Mouse (Mus musculus) embryonic facial prominence, embryonic 15.5 days (tissue): ENCODE data around the gene Myog. TPM values are rescaled to one million over a fixed set of nuclear protein-coding genes. Genes with fewer than 3 reads are reported as not detected.

ENCODE experiments used
- ATAC-seq: fragments of 200-750 bp; cut with Nextera tagmentation; 2 replicates; pipeline ENCODE4 v1.8.0; 2017; ENCODE audit warnings: low read depth, moderate TSS enrichment; ENCODE audit not compliant: insufficient number of reproducible peaks, low FRiP score, low TSS enrichment
- H3K27ac ChIP-seq: fragments of 300-500 bp; sonication (generic); replicated peaks from 2 replicates; pipeline ENCODE4 v1.5.1; 2015; ENCODE audit warnings: mild to moderate bottlenecking, inconsistent platforms
- H3K27me3 ChIP-seq: fragments of 300-500 bp; sonication (generic); 2 replicates; pipeline ENCODE4 v1.6.1; 2015; ENCODE audit warnings: inconsistent platforms
- H3K36me3 ChIP-seq: fragments of 300-500 bp; sonication (generic); 2 replicates; pipeline ENCODE4 v1.6.1; 2015; ENCODE audit warnings: mild to moderate bottlenecking, inconsistent platforms
- H3K4me1 ChIP-seq: fragments of 300-500 bp; sonication (generic); 2 replicates; pipeline ENCODE4 v1.6.1; 2015; ENCODE audit warnings: inconsistent platforms
- H3K4me2 ChIP-seq: fragments of 300-500 bp; sonication (generic); replicated peaks from 2 replicates; pipeline ENCODE4 v1.6.1; 2015; ENCODE audit warnings: mild to moderate bottlenecking, inconsistent platforms
- H3K4me3 ChIP-seq: fragments of 300-500 bp; sonication (generic); replicated peaks from 2 replicates; pipeline ENCODE4 v1.5.1; 2015; ENCODE audit warnings: mild to moderate bottlenecking, inconsistent platforms
- H3K9ac ChIP-seq: fragments of 300-500 bp; sonication (generic); 2 replicates; pipeline ENCODE4 v1.6.1; 2015; ENCODE audit warnings: inconsistent platforms
- H3K9me3 ChIP-seq: fragments of 300-500 bp; sonication (generic); replicated peaks from 2 replicates; pipeline ENCODE4 v1.6.1; 2016; ENCODE audit warnings: inconsistent platforms
- WGBS: fragments of 180-500 bp; shearing (Covaris S2); methylation state at CpG from one replicate; pipeline ENCODE4 v1.1.7; 2015; 5-methylcytosine and 5-hydroxymethylcytosine counted together
- polyA plus RNA-seq: library from polyadenylated mRNA; unstranded; fragments of >200 nt; fragmentation: Nextera tagmentation; extraction: Ambion mirVana; gene quantifications from 2 replicates; pipeline ENCODE4 v1.2.1, GENCODE M21; 2015

Gene Myog
- polyA plus RNA-seq, 1 experiment from 2014 or later: 186 TPM

- no peak overlapping the region for H3K4me3 ChIP-seq
- no peak overlapping the region for H3K27ac ChIP-seq
- H3K27me3 ChIP-seq: no peaks in the 10 kb centered on the region
- no peak overlapping the region for H3K9ac ChIP-seq
- WGBS: 62% methylated on average over 3 of the region's 3 CpGs
- peaks cover 21% of the 10 kb centered on the region for H3K4me1 ChIP-seq
- no peak for ATAC-seq
- no peaks in the 10 kb centered on the region for H3K9me3 ChIP-seq
- no peaks in the 10 kb centered on the region for H3K36me3 ChIP-seq
- H3K4me2 ChIP-seq: no peak overlapping the region
These were observed 1.6 kb upstream of the Myog start for GRCm38 (mm10) chr1:134288239-134288638.

- Histone ChIP-seq H3K4me1 (peaks cover 21% of the 10 kb centered on the region), H3K9me3 (no peaks in the 10 kb centered on the region), H3K27ac (peak overlapping the region; percentile 28; the same call in 1 of the 2 replicates), H3K4me3 (peak overlapping the region; percentile 18), H3K9ac (no peak overlapping the region), H3K4me2 (no peak overlapping the region), H3K27me3 (no peaks in the 10 kb centered on the region), H3K36me3 (no peaks in the 10 kb centered on the region)
- WGBS: 88% methylated on average over 13 of the region's 13 CpGs
- ATAC-seq: no peak; the same call in 1 of the 2 replicates
These were observed 511 bp downstream of the Myog start for GRCm38 (mm10) chr1:134290300-134290699.

GRCm38 (mm10) chr1:134290909-134291308, 1.1 kb downstream of the Myog start:
- Histone ChIP-seq H3K9me3 (no peaks in the 10 kb centered on the region), H3K9ac (no peak overlapping the region), H3K4me2 (no peak overlapping the region), H3K4me1 (peaks cover 21% of the 10 kb centered on the region), H3K36me3 (no peaks in the 10 kb centered on the region), H3K27me3 (no peaks in the 10 kb centered on the region), H3K27ac (no peak overlapping the region), H3K4me3 (peak overlapping the region; percentile 18)
- 66% methylated on average over 5 of the region's 5 CpGs for WGBS
- ATAC-seq: no peak

- Histone ChIP-seq H3K9ac (no peak overlapping the region), H3K4me1 (peaks cover 21% of the 10 kb centered on the region), H3K4me2 (no peak overlapping the region), H3K27me3 (no peaks in the 10 kb centered on the region), H3K4me3 (peak overlapping the region; percentile 6; the same call in 1 of the 2 replicates), H3K9me3 (no peaks in the 10 kb centered on the region), H3K27ac (no peak overlapping the region; the same call in 1 of the 2 replicates), H3K36me3 (no peaks in the 10 kb centered on the region)
- WGBS: 71% methylated on average over 8 of the region's 8 CpGs
- ATAC-seq: no peak
These were observed 1.8 kb downstream of the Myog start for GRCm38 (mm10) chr1:134291555-134291954.

GRCm38 (mm10) chr1:134292073-134292472, 2.3 kb downstream of the Myog start:
- H3K27ac ChIP-seq: no peak overlapping the region
- H3K4me3 ChIP-seq: no peak overlapping the region
- no peak overlapping the region for H3K9ac ChIP-seq

GRCm38 (mm10) chr1:134292601-134293000, 2.8 kb downstream of the Myog start:
- Histone ChIP-seq H3K36me3 (no peaks in the 10 kb centered on the region), H3K27me3 (no peaks in the 10 kb centered on the region; the same call in 1 of the 2 replicates), H3K4me2 (no peak overlapping the region), H3K27ac (no peak overlapping the region), H3K9me3 (no peaks in the 10 kb centered on the region), H3K4me1 (peaks cover 21% of the 10 kb centered on the region), H3K4me3 (no peak overlapping the region), H3K9ac (no peak overlapping the region)
- WGBS: 37% methylated on average over 9 of the region's 9 CpGs
- ATAC-seq: no peak

More at GRCm38 (mm10) chr1:134292073-134292472, 2.3 kb downstream of the Myog start:
- Histone ChIP-seq H3K4me2 (no peak overlapping the region), H3K27me3 (no peaks in the 10 kb centered on the region), H3K36me3 (no peaks in the 10 kb centered on the region), H3K9me3 (no peaks in the 10 kb centered on the region), H3K4me1 (peaks cover 21% of the 10 kb centered on the region)
- 9% methylated on average over 5 of the region's 5 CpGs for WGBS
- ATAC-seq: no peak

- no peaks in the 10 kb centered on the region for H3K36me3 ChIP-seq
- no peaks in the 10 kb centered on the region for H3K9me3 ChIP-seq
- peaks cover 6% of the 10 kb centered on the region for H3K27me3 ChIP-seq
- WGBS: 85% methylated on average over 7 of the region's 7 CpGs
- no peak for ATAC-seq
- H3K4me3 ChIP-seq: no peak overlapping the region
- H3K9ac ChIP-seq: no peak overlapping the region
- H3K4me1 ChIP-seq: peaks cover 21% of the 10 kb centered on the region
- H3K4me2 ChIP-seq: no peak overlapping the region
- no peak overlapping the region for H3K27ac ChIP-seq
These were observed 3.5 kb downstream of the Myog start for GRCm38 (mm10) chr1:134293276-134293675.

GRCm38 (mm10) chr1:134293738-134294604, 4.2 kb downstream of the Myog start:
- Histone ChIP-seq H3K9me3 (no peaks in the 10 kb centered on the region), H3K27ac (no peak overlapping the region), H3K4me3 (no peak overlapping the region), H3K27me3 (peaks cover 11% of the 10 kb centered on the region), H3K4me2 (no peak overlapping the region), H3K36me3 (no peaks in the 10 kb centered on the region), H3K4me1 (peaks cover 28% of the 10 kb centered on the region), H3K9ac (no peak overlapping the region)
- 62% methylated on average over 3 of the region's 3 CpGs for WGBS
- ATAC-seq: no peak

- ATAC-seq: no peak
- Histone ChIP-seq H3K36me3 (no peaks in the 10 kb centered on the region), H3K9me3 (no peaks in the 10 kb centered on the region), H3K27me3 (peaks cover 25% of the 10 kb centered on the region), H3K4me2 (no peak overlapping the region), H3K4me3 (no peak overlapping the region), H3K4me1 (peaks cover 20% of the 10 kb centered on the region), H3K27ac (no peak overlapping the region), H3K9ac (no peak overlapping the region)
- 80% methylated on average over 8 of the region's 8 CpGs for WGBS
These were observed 7.5 kb downstream of the Myog start for GRCm38 (mm10) chr1:134297265-134297664.

- H3K4me2 ChIP-seq: peak overlapping the region; percentile 95
- H3K27ac ChIP-seq: no peak overlapping the region
- H3K4me3 ChIP-seq: peak overlapping the region; percentile 49
- H3K9ac ChIP-seq: peak overlapping the region; percentile 24; the same call in 1 of the 2 replicates
- no peaks in the 10 kb centered on the region for H3K36me3 ChIP-seq
- peaks cover 25% of the 10 kb centered on the region for H3K27me3 ChIP-seq
- no peaks in the 10 kb centered on the region for H3K9me3 ChIP-seq
- peaks cover 30% of the 10 kb centered on the region for H3K4me1 ChIP-seq
- 4% methylated on average over 49 of the region's 59 CpGs for WGBS
- ATAC-seq: 0 out of 2 replicates have a peak, but pooled peaks have one; percentile 16
These were observed 9.0 kb downstream of the Myog start for GRCm38 (mm10) chr1:134298636-134299411.

GRCm38 (mm10) chr1:134302568-134303238, 12.9 kb downstream of the Myog start:
- H3K4me2 ChIP-seq: no peak overlapping the region
- 0 out of 2 replicates have a peak, but pooled peaks have one; percentile 19 for ATAC-seq
- peaks cover 30% of the 10 kb centered on the region for H3K4me1 ChIP-seq
- H3K9ac ChIP-seq: no peak overlapping the region
- peaks cover 25% of the 10 kb centered on the region for H3K27me3 ChIP-seq
- no peaks in the 10 kb centered on the region for H3K36me3 ChIP-seq
- H3K9me3 ChIP-seq: no peaks in the 10 kb centered on the region
- 16% methylated on average over 8 of the region's 8 CpGs for WGBS
- peak overlapping the region; percentile 77 for H3K27ac ChIP-seq
- no peak overlapping the region for H3K4me3 ChIP-seq
